Mouse (Mus musculus): Measurements from ENCODE around the gene Chfr. TPM values are rescaled to one million over a fixed set of nuclear protein-coding genes. Genes with fewer than 3 reads are reported as not detected.
"Not testable (repeated sequence)": the region's sequence is repeated elsewhere in the genome, so short reads cannot be mapped to it uniquely, and the experiment has no call there.

Gene Chfr
- polyA plus RNA-seq, 1 experiment from 2014 or later, result 89.7 TPM

GRCm38 (mm10) chr5:110102853-110103625, 32.6 kb upstream of the Chfr start:
- H3K4me1 ChIP-seq, result peaks cover 33% of the 10 kb centered on the region
- peaks cover 37% of the 10 kb centered on the region for H3K36me3 ChIP-seq

GRCm38 (mm10) chr5:110103901-110104615, 31.6 kb upstream of the Chfr start:
- H3K9ac ChIP-seq (replicated peaks), result no peak overlapping the region
- H3K4me2 ChIP-seq (replicated peaks), result no peak overlapping the region
- peaks cover 27% of the 10 kb centered on the region for H3K27me3 ChIP-seq
- no peaks in the 10 kb centered on the region for H3K9me3 ChIP-seq
- H3K4me3 ChIP-seq, result no peak overlapping the region
- H3K36me3 ChIP-seq, result peaks cover 37% of the 10 kb centered on the region
- no peak for ATAC-seq (ENCODE audit: low FRiP score, low read depth)
- no peak overlapping the region for H3K27ac ChIP-seq (replicated peaks)
- WGBS, result 97% methylated on average over 27 of the region's 27 CpGs
- H3K4me1 ChIP-seq, result peaks cover 33% of the 10 kb centered on the region

More at GRCm38 (mm10) chr5:110102853-110103625, 32.6 kb upstream of the Chfr start:
- Histone ChIP-seq H3K27ac (replicated peaks) (no peak overlapping the region), H3K9ac (replicated peaks) (no peak overlapping the region), H3K4me2 (replicated peaks) (no peak overlapping the region), H3K9me3 (no peaks in the 10 kb centered on the region), H3K4me3 (no peak overlapping the region), H3K27me3 (peaks cover 27% of the 10 kb centered on the region)
- no peak for ATAC-seq (ENCODE audit: low FRiP score, low read depth)
- WGBS, result 93% methylated on average over 19 of the region's 19 CpGs

- 94% methylated on average over 36 of the region's 36 CpGs for WGBS
- Histone ChIP-seq H3K4me1 (peaks cover 31% of the 10 kb centered on the region), H3K27ac (replicated peaks) (no peak overlapping the region), H3K36me3 (peaks cover 37% of the 10 kb centered on the region), H3K9ac (replicated peaks) (no peak overlapping the region), H3K27me3 (peaks cover 26% of the 10 kb centered on the region), H3K4me2 (replicated peaks) (no peak overlapping the region), H3K4me3 (no peak overlapping the region), H3K9me3 (no peaks in the 10 kb centered on the region)
- ATAC-seq (ENCODE audit: low FRiP score, low read depth), result no peak
These were observed 30.8 kb upstream of the Chfr start for GRCm38 (mm10) chr5:110104616-110105380.

GRCm38 (mm10) chr5:110106140-110106871, 29.3 kb upstream of the Chfr start:
- H3K36me3 ChIP-seq, result peaks cover 37% of the 10 kb centered on the region
- 95% methylated on average over 26 of the region's 26 CpGs for WGBS
- peak overlapping the region; percentile 80 for H3K9ac ChIP-seq (replicated peaks)
- no peak overlapping the region for H3K27ac ChIP-seq (replicated peaks)
- H3K4me3 ChIP-seq, result peak overlapping the region; percentile 54
- H3K9me3 ChIP-seq, result no peaks in the 10 kb centered on the region
- peaks cover 11% of the 10 kb centered on the region; the same call in 1 of the 2 replicates for H3K27me3 ChIP-seq
- peaks cover 24% of the 10 kb centered on the region for H3K4me1 ChIP-seq
- ATAC-seq (ENCODE audit: low FRiP score, low read depth), result no peak
- H3K4me2 ChIP-seq (replicated peaks), result peak overlapping the region; percentile 93

- Histone ChIP-seq H3K4me3 (peak overlapping the region; percentile 54), H3K27ac (replicated peaks) (peak overlapping the region; percentile 86), H3K4me1 (peaks cover 17% of the 10 kb centered on the region), H3K9ac (replicated peaks) (peak overlapping the region; percentile 80), H3K27me3 (peaks cover 4% of the 10 kb centered on the region; the same call in 1 of the 2 replicates), H3K4me2 (replicated peaks) (peak overlapping the region; percentile 93), H3K9me3 (no peaks in the 10 kb centered on the region), H3K36me3 (peaks cover 42% of the 10 kb centered on the region)
- peak; percentile 31 for ATAC-seq (ENCODE audit: low FRiP score, low read depth)
- 18% methylated on average over 39 of the region's 41 CpGs for WGBS
These were observed 28.6 kb upstream of the Chfr start for GRCm38 (mm10) chr5:110106901-110107564.

- under 1% methylated on average over 69 of the region's 71 CpGs for whole genome bisulfite sequencing
- peak within 1 kb of the TSS; percentile 93 for H3K4me2 ChIP-seq (replicated peaks)
- peak within 1 kb of the TSS; percentile 80 for H3K9ac ChIP-seq (replicated peaks)
- peak within 1 kb of the TSS; percentile 54 for H3K4me3 ChIP-seq
- peak within 1 kb of the TSS; percentile 86 for H3K27ac ChIP-seq (replicated peaks)
- no peaks in the 10 kb centered on the region for H3K27me3 ChIP-seq
- H3K4me1 ChIP-seq, result peaks cover 17% of the 10 kb centered on the region
- no peaks in the 10 kb centered on the region for H3K9me3 ChIP-seq
- ATAC-seq (ENCODE audit: low FRiP score, low read depth), result peak; percentile 80
- peaks cover 46% of the 10 kb centered on the region for H3K36me3 ChIP-seq
These were observed 27.9 kb upstream of the Chfr start, which contains the start of gene Gtpbp6 for GRCm38 (mm10) chr5:110107581-110108304. Gtpbp6 (minus strand) TSS chr5:110108197.

GRCm38 (mm10) chr5:110108305-110108628, 27.4 kb upstream of the Chfr start:
- Histone ChIP-seq H3K9me3 (no peaks in the 10 kb centered on the region), H3K36me3 (peaks cover 46% of the 10 kb centered on the region), H3K27me3 (no peaks in the 10 kb centered on the region), H3K4me3 (peak overlapping the region; percentile 54), H3K4me1 (peaks cover 17% of the 10 kb centered on the region), H3K4me2 (replicated peaks) (peak overlapping the region; percentile 93), H3K27ac (replicated peaks) (peak overlapping the region; percentile 86), H3K9ac (replicated peaks) (no peak overlapping the region)
- WGBS, result 0% methylated on average over 7 of the region's 7 CpGs
- ATAC-seq (ENCODE audit: low FRiP score, low read depth), result no peak

- Histone ChIP-seq H3K4me1 (peaks cover 17% of the 10 kb centered on the region), H3K27me3 (no peaks in the 10 kb centered on the region), H3K36me3 (peaks cover 41% of the 10 kb centered on the region), H3K9ac (replicated peaks) (peak within 1 kb of the TSS; percentile 68), H3K27ac (replicated peaks) (peak within 1 kb of the TSS; percentile 91), H3K9me3 (no peaks in the 10 kb centered on the region), H3K4me3 (peak within 1 kb of the TSS; percentile 68), H3K4me2 (replicated peaks) (peak within 1 kb of the TSS; percentile 74)
- ATAC-seq (ENCODE audit: low FRiP score, low read depth), result peak; percentile 64
- WGBS, result under 1% methylated on average over 12 of the region's 12 CpGs
These were observed 25.6 kb upstream of the Chfr start, which contains the start of gene Zfp605 for GRCm38 (mm10) chr5:110109991-110110441. Zfp605 (plus strand) TSS chr5:110110092.

GRCm38 (mm10) chr5:110122380-110122779, 13.3 kb upstream of the Chfr start:
- H3K4me2 ChIP-seq (replicated peaks); H3K4me3 ChIP-seq; ATAC-seq (ENCODE audit: low FRiP score, low read depth); H3K4me1 ChIP-seq; H3K27ac ChIP-seq (replicated peaks); H3K9me3 ChIP-seq; H3K27me3 ChIP-seq; H3K9ac ChIP-seq (replicated peaks): not testable (repeated sequence)
- H3K36me3 ChIP-seq, result peaks cover 72% of the 10 kb centered on the region
- 83% methylated on average over 3 of the region's 3 CpGs for WGBS

- H3K27ac ChIP-seq (replicated peaks), result peak overlapping the region; percentile 71
- no peak; the same call in 1 of the 2 replicates for ATAC-seq (ENCODE audit: low FRiP score, low read depth)
- H3K9ac ChIP-seq (replicated peaks), result peak overlapping the region; percentile 79
- peaks cover 3% of the 10 kb centered on the region; the same call in 1 of the 2 replicates for H3K9me3 ChIP-seq
- H3K4me3 ChIP-seq, result peak overlapping the region; percentile 81
- no peaks in the 10 kb centered on the region for H3K27me3 ChIP-seq
- H3K4me2 ChIP-seq (replicated peaks), result peak overlapping the region; percentile 79
- WGBS, result 5% methylated on average over 18 of the region's 18 CpGs
- peaks cover 5% of the 10 kb centered on the region; the same call in 1 of the 2 replicates for H3K4me1 ChIP-seq
- H3K36me3 ChIP-seq, result peaks cover 12% of the 10 kb centered on the region
These were observed 434 bp downstream of the Chfr start for GRCm38 (mm10) chr5:110136087-110136464.

All from midbrain, embryonic 12.5 days (tissue).